Mouse (Mus musculus) stomach, postnatal 0 days (tissue): ENCODE data around the gene Bcl11a.

Experiments used
- CTCF ChIP-seq: IDR thresholded peaks from 2 replicates; pipeline ENCODE4 v1.5.1; 2016; ENCODE audit warnings: antibody characterized with exemption, low read depth, mild to moderate bottlenecking, moderate library complexity
- EP300 ChIP-seq: optimal IDR thresholded peaks from 2 replicates; pipeline ENCODE3; 2016; ENCODE audit warnings: antibody characterized with exemption

DNA sequence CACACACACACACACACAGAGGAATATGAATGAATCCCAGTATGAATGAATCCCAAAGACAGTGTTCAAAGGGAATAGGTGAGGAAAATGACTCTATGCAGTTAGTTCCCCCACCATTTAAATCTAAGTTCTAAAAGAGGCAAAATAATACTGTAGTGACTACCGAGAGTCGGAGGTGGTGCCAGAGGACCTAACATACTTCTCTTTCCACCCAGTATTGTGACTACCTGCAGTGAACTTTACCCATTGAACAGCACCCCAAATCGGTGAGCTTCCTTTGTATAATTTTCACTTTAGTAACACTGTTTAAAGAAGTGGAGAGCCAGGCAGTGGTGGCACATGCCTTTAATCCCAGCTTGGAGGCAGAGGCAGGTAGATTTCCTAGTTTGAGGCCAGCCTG, 121.7 kb downstream of the Bcl11a start:
- TF ChIP-seq CTCF (no peak), EP300 (no peak)
